Mouse (Mus musculus): ENCODE data around the gene Prkch.

Gene Prkch

DNA sequence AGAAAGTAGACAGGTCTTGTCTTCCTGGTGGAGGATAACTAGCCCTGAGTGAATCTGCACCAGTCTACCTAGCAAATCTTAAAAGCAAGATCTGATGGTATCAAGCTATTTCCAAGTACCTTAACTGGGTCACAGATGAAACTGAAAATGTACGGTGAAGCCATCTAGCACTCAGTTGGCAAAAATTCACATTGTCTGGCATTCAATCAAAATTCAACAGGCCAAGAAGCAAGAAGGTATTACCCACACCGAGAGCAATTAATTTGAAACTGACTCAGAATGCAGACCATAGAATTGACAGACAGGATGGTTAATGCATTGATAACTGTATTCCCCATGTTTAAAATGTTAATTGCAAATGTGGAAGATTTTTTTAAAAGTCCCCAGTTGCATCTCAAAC lies 82.1 kb downstream of the Prkch start:
- no peaks in the 10 kb centered on the region for H3K36me3 ChIP-seq (ENCODE audit: insufficient read depth, low read length)
- H3K27me3 ChIP-seq (ENCODE audit: insufficient read depth, low read length): no peaks in the 10 kb centered on the region
- no peaks in the 10 kb centered on the region for H3K9me3 ChIP-seq (ENCODE audit: low read length)
- no peak overlapping the region for H3K4me3 ChIP-seq (replicated peaks; ENCODE audit: low read length)
- peaks cover 17% of the 10 kb centered on the region for H3K4me1 ChIP-seq (replicated peaks; ENCODE audit: low read depth, low read length)
- no peak for TF ChIP-seq NANOG (IDR thresholded peaks at IDR 0.05; ENCODE audit: borderline replicate concordance, low read length)
- TF ChIP-seq POU5F1 (IDR thresholded peaks at IDR 0.05; ENCODE audit: borderline replicate concordance, low read length): no peak

- H3K9me3 ChIP-seq (ENCODE audit: low read length): no peaks in the 10 kb centered on the region
- no peaks in the 10 kb centered on the region for H3K36me3 ChIP-seq (ENCODE audit: insufficient read depth, low read length)
- peaks cover 22% of the 10 kb centered on the region for H3K4me1 ChIP-seq (replicated peaks; ENCODE audit: low read depth, low read length)
- TF ChIP-seq NANOG (IDR thresholded peaks at IDR 0.05; ENCODE audit: borderline replicate concordance, low read length): no peak
- TF ChIP-seq CTCF (conservative IDR thresholded peaks at IDR 0.05; ENCODE audit: low read length): no peak
- TF ChIP-seq POU5F1 (IDR thresholded peaks at IDR 0.05; ENCODE audit: borderline replicate concordance, low read length): no peak
- no peak overlapping the region for H3K4me3 ChIP-seq (replicated peaks; ENCODE audit: low read length)
- H3K27me3 ChIP-seq (ENCODE audit: insufficient read depth, low read length): no peaks in the 10 kb centered on the region
Observed at GRCm38 (mm10) chr12:73667607-73668006, 83.0 kb downstream of the Prkch start.

DNA sequence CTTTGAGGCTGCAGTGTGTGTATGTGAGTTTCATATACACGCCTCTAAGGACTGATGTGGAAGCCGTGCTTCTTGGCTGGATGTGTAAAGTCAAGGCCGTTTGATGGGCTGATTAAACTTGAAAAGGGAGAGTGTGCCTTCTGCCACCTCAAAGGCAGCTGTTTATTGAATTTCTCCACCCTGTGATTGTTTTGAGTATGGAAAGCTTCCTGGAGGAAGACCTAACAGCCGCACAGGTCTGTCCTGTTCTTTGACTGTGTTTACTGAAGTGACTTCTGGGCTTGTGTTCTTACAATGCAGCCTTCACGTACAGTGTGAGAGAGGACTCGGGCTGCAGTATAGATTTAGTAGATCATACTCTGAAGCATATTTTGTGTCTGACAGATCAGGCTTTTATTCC lies 86.1 kb downstream of the Prkch start:
- TF ChIP-seq CTCF (conservative IDR thresholded peaks at IDR 0.05; ENCODE audit: low read length) (no peak), NANOG (IDR thresholded peaks at IDR 0.05; ENCODE audit: borderline replicate concordance, low read length) (no peak), POU5F1 (IDR thresholded peaks at IDR 0.05; ENCODE audit: borderline replicate concordance, low read length) (no peak)

GRCm38 (mm10) chr12:73671540-73671939 lies 86.9 kb downstream of the Prkch start:
- Histone ChIP-seq H3K4me3 (replicated peaks; ENCODE audit: low read length) (no peak overlapping the region), H3K9me3 (ENCODE audit: low read length) (no peaks in the 10 kb centered on the region), H3K4me1 (replicated peaks; ENCODE audit: low read depth, low read length) (peaks cover 34% of the 10 kb centered on the region), H3K36me3 (ENCODE audit: insufficient read depth, low read length) (no peaks in the 10 kb centered on the region), H3K27me3 (ENCODE audit: insufficient read depth, low read length) (peaks cover 6% of the 10 kb centered on the region; the same call in 1 of the 2 replicates)
- TF ChIP-seq NANOG (IDR thresholded peaks at IDR 0.05; ENCODE audit: borderline replicate concordance, low read length) (no peak), POU5F1 (IDR thresholded peaks at IDR 0.05; ENCODE audit: borderline replicate concordance, low read length) (no peak), CTCF (conservative IDR thresholded peaks at IDR 0.05; ENCODE audit: low read length) (no peak)

More for the DNA sequence above, 86.1 kb downstream of the Prkch start:
- no peaks in the 10 kb centered on the region for H3K9me3 ChIP-seq (ENCODE audit: low read length)
- peaks cover 34% of the 10 kb centered on the region for H3K4me1 ChIP-seq (replicated peaks; ENCODE audit: low read depth, low read length)
- peaks cover 6% of the 10 kb centered on the region; the same call in 1 of the 2 replicates for H3K27me3 ChIP-seq (ENCODE audit: insufficient read depth, low read length)
- no peak overlapping the region for H3K4me3 ChIP-seq (replicated peaks; ENCODE audit: low read length)
- H3K36me3 ChIP-seq (ENCODE audit: insufficient read depth, low read length): no peaks in the 10 kb centered on the region

DNA sequence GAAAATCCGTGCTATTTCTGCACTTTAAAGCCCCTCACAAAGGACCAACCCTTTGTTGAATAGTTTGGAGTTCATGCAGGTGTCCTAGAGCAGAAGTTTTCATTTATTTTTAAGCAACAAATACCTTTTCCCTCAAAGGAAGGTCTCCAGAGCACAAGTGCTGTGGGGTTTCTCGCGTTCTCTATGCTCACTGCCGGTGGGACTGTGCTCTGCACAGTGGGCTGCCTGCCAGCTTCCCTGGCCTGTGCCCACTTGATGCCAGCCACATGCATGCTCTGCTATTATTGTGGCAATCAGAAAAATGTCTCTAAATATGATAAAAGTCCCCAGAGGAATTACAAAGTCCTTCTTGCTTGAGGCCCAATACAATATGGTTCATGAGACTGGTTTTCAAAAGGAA lies 87.4 kb downstream of the Prkch start:
- H3K36me3 ChIP-seq (ENCODE audit: insufficient read depth, low read length): no peaks in the 10 kb centered on the region
- H3K4me1 ChIP-seq (replicated peaks; ENCODE audit: low read depth, low read length): peaks cover 34% of the 10 kb centered on the region
- H3K9me3 ChIP-seq (ENCODE audit: low read length): no peaks in the 10 kb centered on the region
- peaks cover 6% of the 10 kb centered on the region; the same call in 1 of the 2 replicates for H3K27me3 ChIP-seq (ENCODE audit: insufficient read depth, low read length)
- TF ChIP-seq POU5F1 (IDR thresholded peaks at IDR 0.05; ENCODE audit: borderline replicate concordance, low read length) (no peak), NANOG (IDR thresholded peaks at IDR 0.05; ENCODE audit: borderline replicate concordance, low read length) (no peak), CTCF (conservative IDR thresholded peaks at IDR 0.05; ENCODE audit: low read length) (no peak)
- no peak overlapping the region for H3K4me3 ChIP-seq (replicated peaks; ENCODE audit: low read length)

GRCm38 (mm10) chr12:73673783-73674182 lies 89.2 kb downstream of the Prkch start:
- Histone ChIP-seq H3K9me3 (ENCODE audit: low read length) (no peaks in the 10 kb centered on the region), H3K4me1 (replicated peaks; ENCODE audit: low read depth, low read length) (peaks cover 28% of the 10 kb centered on the region), H3K4me3 (replicated peaks; ENCODE audit: low read length) (no peak overlapping the region), H3K36me3 (ENCODE audit: insufficient read depth, low read length) (no peaks in the 10 kb centered on the region), H3K27me3 (ENCODE audit: insufficient read depth, low read length) (peaks cover 6% of the 10 kb centered on the region; the same call in 1 of the 2 replicates)
- TF ChIP-seq POU5F1 (IDR thresholded peaks at IDR 0.05; ENCODE audit: borderline replicate concordance, low read length) (no peak), CTCF (conservative IDR thresholded peaks at IDR 0.05; ENCODE audit: low read length) (no peak), NANOG (IDR thresholded peaks at IDR 0.05; ENCODE audit: borderline replicate concordance, low read length) (no peak)

DNA sequence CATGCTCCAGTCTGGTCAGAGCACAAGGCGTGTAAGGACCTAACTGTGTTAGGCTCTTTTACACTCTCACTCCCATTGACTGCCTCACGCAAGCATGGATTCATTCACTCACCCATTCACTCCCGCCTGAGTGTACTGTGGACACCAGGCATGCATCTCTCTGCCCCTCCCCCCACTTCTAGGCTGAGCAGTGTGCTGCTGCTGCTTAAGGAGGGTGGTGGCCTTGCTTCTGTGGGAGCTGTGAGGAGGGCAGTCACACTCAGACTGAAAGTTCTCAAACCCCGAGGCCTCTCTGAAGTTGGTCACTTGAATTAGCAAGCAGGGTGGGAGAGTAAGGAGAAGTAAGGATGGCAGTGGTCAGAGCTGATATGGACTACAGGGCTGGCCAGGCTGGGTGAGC lies 90.6 kb downstream of the Prkch start:
- no peaks in the 10 kb centered on the region for H3K9me3 ChIP-seq (ENCODE audit: low read length)
- peaks cover 6% of the 10 kb centered on the region; the same call in 1 of the 2 replicates for H3K27me3 ChIP-seq (ENCODE audit: insufficient read depth, low read length)
- peaks cover 28% of the 10 kb centered on the region for H3K4me1 ChIP-seq (replicated peaks; ENCODE audit: low read depth, low read length)
- TF ChIP-seq POU5F1 (IDR thresholded peaks at IDR 0.05; ENCODE audit: borderline replicate concordance, low read length) (no peak), CTCF (conservative IDR thresholded peaks at IDR 0.05; ENCODE audit: low read length) (no peak), NANOG (IDR thresholded peaks at IDR 0.05; ENCODE audit: borderline replicate concordance, low read length) (no peak)
- no peaks in the 10 kb centered on the region for H3K36me3 ChIP-seq (ENCODE audit: insufficient read depth, low read length)
- no peak overlapping the region for H3K4me3 ChIP-seq (replicated peaks; ENCODE audit: low read length)

DNA sequence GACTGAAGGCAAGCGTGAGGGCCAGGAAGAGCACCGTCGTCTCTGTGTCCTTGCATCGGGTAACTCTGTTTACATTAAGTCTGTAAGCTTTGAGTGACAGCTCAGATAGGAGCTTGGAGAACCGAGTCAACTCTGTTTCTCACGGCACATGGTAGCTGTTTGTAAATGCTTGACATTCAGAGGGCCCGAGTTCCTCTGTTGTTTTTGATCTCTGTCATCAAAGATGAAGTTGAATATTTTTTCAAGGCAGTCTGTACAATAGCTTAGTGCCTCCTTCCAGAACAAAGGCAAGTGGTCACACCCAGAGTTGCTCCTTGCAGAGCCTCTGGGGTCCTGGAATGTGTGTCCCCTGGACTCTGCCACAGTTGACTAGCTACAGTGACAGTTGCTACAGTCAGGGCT lies 94.8 kb downstream of the Prkch start:
- H3K4me1 ChIP-seq (replicated peaks; ENCODE audit: low read depth, low read length): peaks cover 12% of the 10 kb centered on the region
- H3K27me3 ChIP-seq (ENCODE audit: insufficient read depth, low read length): no peaks in the 10 kb centered on the region
- no peak for TF ChIP-seq CTCF (conservative IDR thresholded peaks at IDR 0.05; ENCODE audit: low read length)
- no peak for TF ChIP-seq POU5F1 (IDR thresholded peaks at IDR 0.05; ENCODE audit: borderline replicate concordance, low read length)
- no peak for TF ChIP-seq NANOG (IDR thresholded peaks at IDR 0.05; ENCODE audit: borderline replicate concordance, low read length)
- H3K4me3 ChIP-seq (replicated peaks; ENCODE audit: low read length): no peak overlapping the region
- no peaks in the 10 kb centered on the region for H3K36me3 ChIP-seq (ENCODE audit: insufficient read depth, low read length)
- no peaks in the 10 kb centered on the region for H3K9me3 ChIP-seq (ENCODE audit: low read length)

GRCm38 (mm10) chr12:73682921-73683346 lies 98.3 kb downstream of the Prkch start:
- TF ChIP-seq POU5F1 (IDR thresholded peaks at IDR 0.05; ENCODE audit: borderline replicate concordance, low read length): no peak
- no peak for TF ChIP-seq NANOG (IDR thresholded peaks at IDR 0.05; ENCODE audit: borderline replicate concordance, low read length)
- TF ChIP-seq CTCF (conservative IDR thresholded peaks at IDR 0.05; ENCODE audit: low read length): no peak
- Histone ChIP-seq H3K27me3 (ENCODE audit: insufficient read depth, low read length) (no peaks in the 10 kb centered on the region), H3K4me3 (replicated peaks; ENCODE audit: low read length) (no peak overlapping the region), H3K4me1 (replicated peaks; ENCODE audit: low read depth, low read length) (no peaks in the 10 kb centered on the region; the same call in 1 of the 2 replicates), H3K9me3 (ENCODE audit: low read length) (no peaks in the 10 kb centered on the region), H3K36me3 (ENCODE audit: insufficient read depth, low read length) (no peaks in the 10 kb centered on the region)

Measured in E14TG2a.4 (cell line).